Mouse (Mus musculus) stomach, postnatal 0 days (tissue): Measurements from ENCODE around the gene Sgta. TPM values are rescaled to one million over a fixed set of nuclear protein-coding genes. Genes with fewer than 3 reads are reported as not detected.
"Not testable (repeated sequence)": the region's sequence is repeated elsewhere in the genome, so short reads cannot be mapped to it uniquely, and the experiment has no call there.

Experiments used
- ATAC-seq: fragments of 200-750 bp; cut with Nextera tagmentation; 2 replicates; pipeline ENCODE4 v1.8.0; 2017; ENCODE audit not compliant: low FRiP score, low TSS enrichment
- DNase-seq: peaks from one replicate; pipeline ENCODE4 v3.0.0-alpha.2; 2016; ENCODE audit warnings: low spot score
- H3K27ac ChIP-seq: fragments of 300-500 bp; sonication (generic); replicated peaks from 2 replicates; pipeline ENCODE4 v1.5.1; 2014; ENCODE audit warnings: mild to moderate bottlenecking, control low read depth
- H3K27me3 ChIP-seq: fragments of 300-500 bp; sonication (generic); 2 replicates; pipeline ENCODE4 v1.6.1; 2014; ENCODE audit warnings: low read length; ENCODE audit not compliant: control insufficient read depth, insufficient read depth
- H3K36me3 ChIP-seq: fragments of 300-500 bp; sonication (generic); 2 replicates; pipeline ENCODE4 v1.6.1; 2014; ENCODE audit warnings: low read length, mixed read lengths; ENCODE audit not compliant: control insufficient read depth, insufficient read depth
- H3K4me1 ChIP-seq: fragments of 300-500 bp; sonication (generic); replicated peaks from 2 replicates; pipeline ENCODE4 v1.6.1; 2014; ENCODE audit warnings: antibody characterized with exemption; ENCODE audit not compliant: control insufficient read depth, insufficient read depth
- H3K4me2 ChIP-seq: fragments of 300-500 bp; sonication (generic); replicated peaks from 2 replicates; pipeline ENCODE4 v1.6.1; 2014; ENCODE audit warnings: low read depth, mild to moderate bottlenecking, control low read depth, moderate library complexity
- H3K4me3 ChIP-seq: fragments of 300-500 bp; sonication (generic); 2 replicates; pipeline ENCODE4 v1.5.1; 2014; ENCODE audit warnings: low read depth, low read length, control low read depth
- H3K9ac ChIP-seq: fragments of 300-500 bp; sonication (generic); 2 replicates; pipeline ENCODE4 v1.6.1; 2014; ENCODE audit warnings: mild to moderate bottlenecking, low read length, control low read depth, mixed read lengths
- H3K9me3 ChIP-seq: fragments of 300-500 bp; sonication (generic); 2 replicates; pipeline ENCODE4 v1.6.1; 2016; ENCODE audit warnings: low read length; ENCODE audit not compliant: control insufficient read depth
- CTCF ChIP-seq: IDR thresholded peaks from 2 replicates; pipeline ENCODE4 v1.5.1; 2016; ENCODE audit warnings: antibody characterized with exemption, low read depth, mild to moderate bottlenecking, moderate library complexity
- EP300 ChIP-seq: optimal IDR thresholded peaks from 2 replicates; pipeline ENCODE3; 2016; ENCODE audit warnings: antibody characterized with exemption
- WGBS: fragments of 180-500 bp; shearing (Covaris S2); extraction: QIAGEN DNeasy Blood & Tissue Kit; methylation state at CpG from one replicate; pipeline ENCODE4 v1.1.7; 2014; 5-methylcytosine and 5-hydroxymethylcytosine counted together
- polyA plus RNA-seq: library from polyadenylated mRNA; unstranded; fragments of >200 nt; fragmentation: Nextera tagmentation; extraction: Ambion mirVana; gene quantifications from 2 replicates; pipeline ENCODE4 v1.2.1, GENCODE M21; 2015

The Sgta gene
- polyA plus RNA-seq, 1 experiment from 2014 or later, result 93.7 TPM

GRCm38 (mm10) chr10:81055169-81055568, 4.8 kb downstream of the Sgta start:
- no peak for TF ChIP-seq CTCF
- TF ChIP-seq EP300, result no peak
- H3K4me1 ChIP-seq, result peaks cover 5% of the 10 kb centered on the region; the same call in 1 of the 2 replicates
- H3K4me2 ChIP-seq, result no peak overlapping the region
- H3K36me3 ChIP-seq, result peaks cover 17% of the 10 kb centered on the region
- no peak overlapping the region for H3K4me3 ChIP-seq
- ATAC-seq (no peak), DNase-seq (no peak)
- H3K27ac ChIP-seq, result no peak overlapping the region
- no peaks in the 10 kb centered on the region for H3K9me3 ChIP-seq
- H3K9ac ChIP-seq, result no peak overlapping the region
- 86% methylated on average over 6 of the region's 6 CpGs for WGBS
- H3K27me3 ChIP-seq, result no peaks in the 10 kb centered on the region

GRCm38 (mm10) chr10:81052577-81052976, 7.4 kb downstream of the Sgta start:
- no peak overlapping the region for H3K4me2 ChIP-seq

GRCm38 (mm10) chr10:81051133-81051532, 8.8 kb downstream of the Sgta start:
- Histone ChIP-seq H3K9ac (no peak overlapping the region), H3K4me3 (no peak overlapping the region), H3K4me1 (no peaks in the 10 kb centered on the region), H3K36me3 (peaks cover 45% of the 10 kb centered on the region), H3K4me2 (no peak overlapping the region), H3K27ac (no peak overlapping the region), H3K27me3 (no peaks in the 10 kb centered on the region), H3K9me3 (no peaks in the 10 kb centered on the region)
- WGBS, result 93% methylated on average over 6 of the region's 6 CpGs
- TF ChIP-seq EP300, result no peak
- ATAC-seq (no peak), DNase-seq (no peak)

More at GRCm38 (mm10) chr10:81052577-81052976, 7.4 kb downstream of the Sgta start:
- Histone ChIP-seq H3K9ac (no peak overlapping the region), H3K27me3 (no peaks in the 10 kb centered on the region), H3K27ac (no peak overlapping the region), H3K4me3 (no peak overlapping the region), H3K36me3 (peaks cover 38% of the 10 kb centered on the region), H3K9me3 (no peaks in the 10 kb centered on the region), H3K4me1 (no peaks in the 10 kb centered on the region)
- no peak for ATAC-seq
- TF ChIP-seq EP300 (no peak), CTCF (no peak)
- 90% methylated on average over 5 of the region's 5 CpGs for WGBS
- DNase-seq, result no peak

GRCm38 (mm10) chr10:81050645-81051044, 9.3 kb downstream of the Sgta start:
- WGBS, result 90% methylated on average over 4 of the region's 4 CpGs
- no peak for DNase-seq
- Histone ChIP-seq H3K36me3 (peaks cover 49% of the 10 kb centered on the region), H3K27ac (no peak overlapping the region), H3K4me2 (no peak overlapping the region), H3K9me3 (no peaks in the 10 kb centered on the region), H3K4me1 (no peaks in the 10 kb centered on the region), H3K4me3 (no peak overlapping the region), H3K27me3 (no peaks in the 10 kb centered on the region), H3K9ac (no peak overlapping the region)
- no peak for ATAC-seq
- TF ChIP-seq CTCF, result peak; percentile 60
- no peak for TF ChIP-seq EP300

- H3K9ac ChIP-seq, DNase-seq, H3K4me2 ChIP-seq, H3K4me3 ChIP-seq, H3K27ac ChIP-seq, ATAC-seq, H3K9me3 ChIP-seq, H3K27me3 ChIP-seq, H3K4me1 ChIP-seq: not testable (repeated sequence)
- peaks cover 40% of the 10 kb centered on the region for H3K36me3 ChIP-seq
- WGBS, result 86% methylated on average over 13 of the region's 14 CpGs
Observed at GRCm38 (mm10) chr10:81045246-81045645, 14.7 kb downstream of the Sgta start.

GRCm38 (mm10) chr10:81041458-81042175, 18.4 kb downstream of the Sgta start:
- TF ChIP-seq EP300 (no peak), CTCF (peak; percentile 89)
- no peak overlapping the region for H3K4me3 ChIP-seq
- H3K4me1 ChIP-seq, result no peaks in the 10 kb centered on the region
- DNase-seq, result peak; percentile 77
- no peak overlapping the region for H3K27ac ChIP-seq
- H3K9ac ChIP-seq, result no peak overlapping the region
- H3K9me3 ChIP-seq, result no peaks in the 10 kb centered on the region
- H3K36me3 ChIP-seq, result peaks cover 14% of the 10 kb centered on the region; the same call in 1 of the 2 replicates
- 29% methylated on average over 13 of the region's 13 CpGs for WGBS
- no peak overlapping the region for H3K4me2 ChIP-seq
- ATAC-seq, result no peak
- H3K27me3 ChIP-seq, result no peaks in the 10 kb centered on the region
